Mouse (Mus musculus): ENCODE measurements around the gene Ampd3.

DNA sequence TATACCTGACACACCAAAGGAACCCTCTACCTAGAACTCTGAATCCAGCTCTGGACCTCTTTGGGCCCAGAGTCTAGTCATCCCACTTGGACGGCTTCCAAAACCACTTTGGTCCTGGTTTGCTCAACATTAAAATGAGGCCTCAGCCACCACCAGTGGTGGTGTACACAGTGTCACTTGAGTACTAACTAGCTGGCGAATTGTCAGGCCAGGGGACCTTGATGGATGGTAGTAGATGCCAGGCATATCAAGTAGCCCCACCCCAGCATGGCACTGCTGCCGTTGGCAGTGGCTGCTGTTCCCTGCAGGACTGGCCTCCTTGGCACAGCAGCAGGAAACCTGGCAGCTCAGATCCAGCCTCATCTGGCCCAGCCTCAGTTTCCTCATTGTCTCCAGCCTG is 36.3 kb downstream of the Ampd3 start:
- TF ChIP-seq CTCF (IDR thresholded peaks at IDR 0.05; ENCODE audit: control insufficient read depth, insufficient read depth, insufficient replicate concordance, low read depth, low read length) (no peak), POLR2A (IDR thresholded peaks at IDR 0.05; ENCODE audit: control insufficient read depth, low read depth, low read length) (no peak)

All from testis, adult 2 months (tissue).